Mouse (Mus musculus): ENCODE measurements around the gene Syt8. TPM values are rescaled to one million over a fixed set of nuclear protein-coding genes. Genes with fewer than 3 reads are reported as not detected.

Gene Syt8
- polyA plus RNA-seq, 1 experiment from 2014 or later, result 10.4 TPM

- ATAC-seq, result no peak
Measured at GRCm38 (mm10) chr7:142391609-142392008, 43.0 kb upstream of the Syt8 start.

GRCm38 (mm10) chr7:142393191-142393590 is 41.5 kb upstream of the Syt8 start:
- H3K9ac ChIP-seq (ENCODE audit: low read depth, low read length), result no peak overlapping the region
- no peak for ATAC-seq
- no peak overlapping the region for H3K4me3 ChIP-seq (ENCODE audit: low read length)
- H3K27me3 ChIP-seq (replicated peaks; ENCODE audit: control insufficient read depth, insufficient read depth, low read length), result no peaks in the 10 kb centered on the region
- no peaks in the 10 kb centered on the region for H3K36me3 ChIP-seq (ENCODE audit: control insufficient read depth, insufficient read depth, low read length)
- H3K4me2 ChIP-seq (ENCODE audit: low read depth, low read length), result no peak overlapping the region
- H3K4me1 ChIP-seq (ENCODE audit: control insufficient read depth, insufficient read depth, low read length), result peaks cover 1% of the 10 kb centered on the region; the same call in 1 of the 2 replicates
- WGBS, result 35% methylated on average over 4 of the region's 4 CpGs
- no peak overlapping the region for H3K27ac ChIP-seq (ENCODE audit: low read length)
- H3K9me3 ChIP-seq (ENCODE audit: control insufficient read depth, low read length), result no peaks in the 10 kb centered on the region

More at GRCm38 (mm10) chr7:142391609-142392008, 43.0 kb upstream of the Syt8 start:
- Histone ChIP-seq H3K4me3 (ENCODE audit: low read length) (no peak overlapping the region), H3K27ac (ENCODE audit: low read length) (no peak overlapping the region), H3K4me2 (ENCODE audit: low read depth, low read length) (no peak overlapping the region), H3K27me3 (replicated peaks; ENCODE audit: control insufficient read depth, insufficient read depth, low read length) (no peaks in the 10 kb centered on the region), H3K9ac (ENCODE audit: low read depth, low read length) (no peak overlapping the region), H3K9me3 (ENCODE audit: control insufficient read depth, low read length) (no peaks in the 10 kb centered on the region), H3K36me3 (ENCODE audit: control insufficient read depth, insufficient read depth, low read length) (no peaks in the 10 kb centered on the region), H3K4me1 (ENCODE audit: control insufficient read depth, insufficient read depth, low read length) (peaks cover 8% of the 10 kb centered on the region)
- 64% methylated on average over 4 of the region's 4 CpGs for WGBS

- Histone ChIP-seq H3K9me3 (ENCODE audit: control insufficient read depth, low read length) (no peaks in the 10 kb centered on the region), H3K4me2 (ENCODE audit: low read depth, low read length) (no peak overlapping the region), H3K27ac (ENCODE audit: low read length) (no peak overlapping the region; the same call in 1 of the 2 replicates), H3K27me3 (replicated peaks; ENCODE audit: control insufficient read depth, insufficient read depth, low read length) (no peaks in the 10 kb centered on the region), H3K36me3 (ENCODE audit: control insufficient read depth, insufficient read depth, low read length) (no peaks in the 10 kb centered on the region), H3K4me1 (ENCODE audit: control insufficient read depth, insufficient read depth, low read length) (no peaks in the 10 kb centered on the region), H3K4me3 (ENCODE audit: low read length) (no peak overlapping the region), H3K9ac (ENCODE audit: low read depth, low read length) (no peak overlapping the region)
- 68% methylated on average over 6 of the region's 6 CpGs for WGBS
- ATAC-seq, result no peak
Measured at GRCm38 (mm10) chr7:142394261-142395190, 40.1 kb upstream of the Syt8 start.

- H3K27me3 ChIP-seq (replicated peaks; ENCODE audit: control insufficient read depth, insufficient read depth, low read length), result no peaks in the 10 kb centered on the region
- 85% methylated on average over 4 of the region's 4 CpGs for WGBS
- H3K4me1 ChIP-seq (ENCODE audit: control insufficient read depth, insufficient read depth, low read length), result no peaks in the 10 kb centered on the region
- H3K4me2 ChIP-seq (ENCODE audit: low read depth, low read length), result no peak overlapping the region
- H3K9ac ChIP-seq (ENCODE audit: low read depth, low read length), result no peak overlapping the region
- H3K27ac ChIP-seq (ENCODE audit: low read length), result no peak overlapping the region
- H3K4me3 ChIP-seq (ENCODE audit: low read length), result no peak overlapping the region
- H3K9me3 ChIP-seq (ENCODE audit: control insufficient read depth, low read length), result no peaks in the 10 kb centered on the region
- ATAC-seq, result no peak
- no peaks in the 10 kb centered on the region for H3K36me3 ChIP-seq (ENCODE audit: control insufficient read depth, insufficient read depth, low read length)
Measured at GRCm38 (mm10) chr7:142395472-142395871, 39.2 kb upstream of the Syt8 start.

- Histone ChIP-seq H3K36me3 (ENCODE audit: control insufficient read depth, insufficient read depth, low read length) (no peaks in the 10 kb centered on the region), H3K4me3 (ENCODE audit: low read length) (no peak overlapping the region), H3K9ac (ENCODE audit: low read depth, low read length) (no peak overlapping the region), H3K27ac (ENCODE audit: low read length) (no peak overlapping the region), H3K4me2 (ENCODE audit: low read depth, low read length) (no peak overlapping the region), H3K9me3 (ENCODE audit: control insufficient read depth, low read length) (no peaks in the 10 kb centered on the region), H3K27me3 (replicated peaks; ENCODE audit: control insufficient read depth, insufficient read depth, low read length) (no peaks in the 10 kb centered on the region), H3K4me1 (ENCODE audit: control insufficient read depth, insufficient read depth, low read length) (no peaks in the 10 kb centered on the region)
- 97% methylated on average over 1 of the region's 1 CpGs for WGBS
- ATAC-seq, result no peak
Measured at GRCm38 (mm10) chr7:142396611-142397010, 38.0 kb upstream of the Syt8 start.

GRCm38 (mm10) chr7:142398052-142398451 is 36.6 kb upstream of the Syt8 start:
- Histone ChIP-seq H3K4me3 (ENCODE audit: low read length) (no peak overlapping the region), H3K27me3 (replicated peaks; ENCODE audit: control insufficient read depth, insufficient read depth, low read length) (no peaks in the 10 kb centered on the region), H3K4me1 (ENCODE audit: control insufficient read depth, insufficient read depth, low read length) (no peaks in the 10 kb centered on the region), H3K9ac (ENCODE audit: low read depth, low read length) (no peak overlapping the region), H3K9me3 (ENCODE audit: control insufficient read depth, low read length) (no peaks in the 10 kb centered on the region), H3K4me2 (ENCODE audit: low read depth, low read length) (no peak overlapping the region), H3K27ac (ENCODE audit: low read length) (no peak overlapping the region), H3K36me3 (ENCODE audit: control insufficient read depth, insufficient read depth, low read length) (no peaks in the 10 kb centered on the region)
- 56% methylated on average over 2 of the region's 2 CpGs for WGBS
- ATAC-seq, result peak; percentile 19; the same call in 1 of the 2 replicates

GRCm38 (mm10) chr7:142399250-142399649 is 35.4 kb upstream of the Syt8 start:
- Histone ChIP-seq H3K27me3 (replicated peaks; ENCODE audit: control insufficient read depth, insufficient read depth, low read length) (no peaks in the 10 kb centered on the region), H3K27ac (ENCODE audit: low read length) (no peak overlapping the region), H3K9me3 (ENCODE audit: control insufficient read depth, low read length) (no peaks in the 10 kb centered on the region), H3K4me1 (ENCODE audit: control insufficient read depth, insufficient read depth, low read length) (no peaks in the 10 kb centered on the region), H3K36me3 (ENCODE audit: control insufficient read depth, insufficient read depth, low read length) (no peaks in the 10 kb centered on the region), H3K4me2 (ENCODE audit: low read depth, low read length) (no peak overlapping the region), H3K4me3 (ENCODE audit: low read length) (no peak overlapping the region), H3K9ac (ENCODE audit: low read depth, low read length) (no peak overlapping the region)
- 70% methylated on average over 1 of the region's 1 CpGs for WGBS
- no peak for ATAC-seq

GRCm38 (mm10) chr7:142400112-142400749 is 34.4 kb upstream of the Syt8 start:
- Histone ChIP-seq H3K9ac (ENCODE audit: low read depth, low read length) (no peak overlapping the region), H3K27me3 (replicated peaks; ENCODE audit: control insufficient read depth, insufficient read depth, low read length) (no peaks in the 10 kb centered on the region), H3K4me1 (ENCODE audit: control insufficient read depth, insufficient read depth, low read length) (no peaks in the 10 kb centered on the region), H3K9me3 (ENCODE audit: control insufficient read depth, low read length) (no peaks in the 10 kb centered on the region), H3K36me3 (ENCODE audit: control insufficient read depth, insufficient read depth, low read length) (no peaks in the 10 kb centered on the region), H3K27ac (ENCODE audit: low read length) (no peak overlapping the region), H3K4me3 (ENCODE audit: low read length) (no peak overlapping the region), H3K4me2 (ENCODE audit: low read depth, low read length) (no peak overlapping the region)
- 67% methylated on average over 7 of the region's 7 CpGs for WGBS
- ATAC-seq, result no peak

GRCm38 (mm10) chr7:142400750-142401142 is 33.9 kb upstream of the Syt8 start:
- Histone ChIP-seq H3K27me3 (replicated peaks; ENCODE audit: control insufficient read depth, insufficient read depth, low read length) (no peaks in the 10 kb centered on the region), H3K36me3 (ENCODE audit: control insufficient read depth, insufficient read depth, low read length) (no peaks in the 10 kb centered on the region), H3K9me3 (ENCODE audit: control insufficient read depth, low read length) (no peaks in the 10 kb centered on the region), H3K4me2 (ENCODE audit: low read depth, low read length) (no peak overlapping the region), H3K9ac (ENCODE audit: low read depth, low read length) (no peak overlapping the region), H3K4me1 (ENCODE audit: control insufficient read depth, insufficient read depth, low read length) (no peaks in the 10 kb centered on the region), H3K27ac (ENCODE audit: low read length) (no peak overlapping the region), H3K4me3 (ENCODE audit: low read length) (no peak overlapping the region)
- WGBS, result 47% methylated on average over 7 of the region's 7 CpGs
- ATAC-seq, result no peak
